Mouse (Mus musculus) embryonic facial prominence, embryonic 12.5 days (tissue): ENCODE data around the gene Gdf3. TPM values are rescaled to one million over a fixed set of nuclear protein-coding genes. Genes with fewer than 3 reads are reported as not detected.

Experiments
- ATAC-seq: fragments of 200-750 bp; cut with Nextera tagmentation; 2 replicates; pipeline ENCODE4 v1.8.0; 2017; ENCODE audit not compliant: insufficient number of reproducible peaks, insufficient read depth, low FRiP score, low TSS enrichment
- H3K27ac ChIP-seq: fragments of 300-500 bp; sonication (generic); 2 replicates; pipeline ENCODE4 v1.5.1; 2016; ENCODE audit warnings: mild to moderate bottlenecking
- H3K27me3 ChIP-seq: fragments of 300-500 bp; sonication (generic); 2 replicates; pipeline ENCODE4 v1.6.1; 2016; ENCODE audit warnings: mild to moderate bottlenecking, moderate library complexity
- H3K36me3 ChIP-seq: fragments of 300-500 bp; sonication (generic); 2 replicates; pipeline ENCODE4 v1.6.1; 2016; ENCODE audit warnings: mild to moderate bottlenecking
- H3K4me1 ChIP-seq: fragments of 300-500 bp; sonication (generic); 2 replicates; pipeline ENCODE4 v1.6.1; 2016
- H3K4me2 ChIP-seq: fragments of 300-500 bp; sonication (generic); replicated peaks from 2 replicates; pipeline ENCODE4 v1.6.1; 2016; ENCODE audit warnings: mild to moderate bottlenecking, moderate library complexity
- H3K4me3 ChIP-seq: fragments of 300-500 bp; sonication (generic); 2 replicates; pipeline ENCODE4 v1.5.1; 2016; ENCODE audit warnings: mild to moderate bottlenecking
- H3K9ac ChIP-seq: fragments of 300-500 bp; sonication (generic); 2 replicates; pipeline ENCODE4 v1.6.1; 2016; ENCODE audit warnings: mild to moderate bottlenecking, moderate library complexity
- H3K9me3 ChIP-seq: fragments of 300-500 bp; sonication (generic); 2 replicates; pipeline ENCODE4 v1.6.1; 2016; ENCODE audit warnings: mild to moderate bottlenecking, moderate library complexity
- WGBS: fragments of 180-500 bp; shearing (Covaris S2); methylation state at CpG from one replicate; pipeline ENCODE4 v1.1.7; 2016; 5-methylcytosine and 5-hydroxymethylcytosine counted together
- polyA plus RNA-seq: library from polyadenylated mRNA; unstranded; fragments of >200 nt; fragmentation: Nextera tagmentation; extraction: Ambion mirVana; gene quantifications from 2 replicates; pipeline ENCODE4 v1.2.1, GENCODE M21; 2016

The Gdf3 gene
- polyA plus RNA-seq, 1 experiment from 2014 or later = not detected

GRCm38 (mm10) chr6:122626110-122626509 lies 16.2 kb upstream of the Gdf3 start, which contains the start of gene Dppa3:
Gene Dppa3, plus strand, starts transcription at chr6:122626410.
- ATAC-seq = no peak
- H3K4me3 ChIP-seq = no peak within 1 kb of the TSS
- no peaks in the 10 kb centered on the region for H3K36me3 ChIP-seq
- WGBS = 90% methylated on average over 8 of the region's 8 CpGs
- H3K4me2 ChIP-seq = no peak within 1 kb of the TSS; the same call in 1 of the 2 replicates
- no peaks in the 10 kb centered on the region for H3K9me3 ChIP-seq
- no peak within 1 kb of the TSS for H3K9ac ChIP-seq
- no peaks in the 10 kb centered on the region for H3K4me1 ChIP-seq
- no peak within 1 kb of the TSS for H3K27ac ChIP-seq
- peaks cover 4% of the 10 kb centered on the region; the same call in 1 of the 2 replicates for H3K27me3 ChIP-seq

- ATAC-seq = no peak
Measured at GRCm38 (mm10) chr6:122625156-122625555, 15.3 kb upstream of the Gdf3 start.

GRCm38 (mm10) chr6:122624480-122624879 lies 14.6 kb upstream of the Gdf3 start:
- Histone ChIP-seq H3K4me2 (no peak overlapping the region), H3K9me3 (no peaks in the 10 kb centered on the region), H3K36me3 (no peaks in the 10 kb centered on the region), H3K4me1 (no peaks in the 10 kb centered on the region), H3K27ac (no peak overlapping the region), H3K4me3 (no peak overlapping the region), H3K9ac (no peak overlapping the region), H3K27me3 (peaks cover 4% of the 10 kb centered on the region; the same call in 1 of the 2 replicates)
- WGBS = 51% methylated on average over 5 of the region's 5 CpGs
- ATAC-seq = no peak

More at GRCm38 (mm10) chr6:122625156-122625555, 15.3 kb upstream of the Gdf3 start:
- no peak overlapping the region for H3K27ac ChIP-seq
- WGBS = 80% methylated on average over 4 of the region's 4 CpGs
- no peaks in the 10 kb centered on the region for H3K4me1 ChIP-seq
- H3K36me3 ChIP-seq = no peaks in the 10 kb centered on the region
- H3K9ac ChIP-seq = no peak overlapping the region
- peaks cover 4% of the 10 kb centered on the region; the same call in 1 of the 2 replicates for H3K27me3 ChIP-seq
- no peaks in the 10 kb centered on the region for H3K9me3 ChIP-seq
- H3K4me2 ChIP-seq = no peak overlapping the region
- no peak overlapping the region for H3K4me3 ChIP-seq

- Histone ChIP-seq H3K9me3 (no peaks in the 10 kb centered on the region), H3K4me3 (no peak overlapping the region), H3K27me3 (no peaks in the 10 kb centered on the region), H3K36me3 (no peaks in the 10 kb centered on the region), H3K4me1 (no peaks in the 10 kb centered on the region), H3K9ac (no peak overlapping the region), H3K27ac (no peak overlapping the region), H3K4me2 (no peak overlapping the region)
- ATAC-seq = no peak
- 85% methylated on average over 6 of the region's 6 CpGs for WGBS
Measured at GRCm38 (mm10) chr6:122621066-122621465, 11.2 kb upstream of the Gdf3 start.

- no peaks in the 10 kb centered on the region for H3K4me1 ChIP-seq
- no peaks in the 10 kb centered on the region for H3K36me3 ChIP-seq
- H3K4me3 ChIP-seq = no peak overlapping the region
- ATAC-seq = no peak
- 48% methylated on average over 3 of the region's 3 CpGs for WGBS
- no peak overlapping the region for H3K4me2 ChIP-seq
- H3K27me3 ChIP-seq = no peaks in the 10 kb centered on the region
- no peaks in the 10 kb centered on the region for H3K9me3 ChIP-seq
- no peak overlapping the region for H3K27ac ChIP-seq
- H3K9ac ChIP-seq = no peak overlapping the region
Measured at GRCm38 (mm10) chr6:122616022-122616421, 6.1 kb upstream of the Gdf3 start.

- Histone ChIP-seq H3K36me3 (no peaks in the 10 kb centered on the region), H3K9me3 (no peaks in the 10 kb centered on the region), H3K4me2 (no peak overlapping the region), H3K27ac (no peak overlapping the region), H3K4me1 (no peaks in the 10 kb centered on the region), H3K9ac (no peak overlapping the region), H3K4me3 (no peak overlapping the region), H3K27me3 (no peaks in the 10 kb centered on the region)
- WGBS = 60% methylated on average over 2 of the region's 2 CpGs
- ATAC-seq = no peak
Measured at GRCm38 (mm10) chr6:122614047-122614446, 4.2 kb upstream of the Gdf3 start.

- Histone ChIP-seq H3K36me3 (no peaks in the 10 kb centered on the region), H3K4me2 (no peak overlapping the region), H3K27me3 (no peaks in the 10 kb centered on the region), H3K9ac (no peak overlapping the region), H3K9me3 (no peaks in the 10 kb centered on the region), H3K4me3 (no peak overlapping the region), H3K4me1 (no peaks in the 10 kb centered on the region), H3K27ac (no peak overlapping the region)
- WGBS = 89% methylated on average over 4 of the region's 4 CpGs
- ATAC-seq = no peak
Measured at GRCm38 (mm10) chr6:122612426-122612825, 2.5 kb upstream of the Gdf3 start.

- 74% methylated on average over 9 of the region's 9 CpGs for WGBS
- H3K4me3 ChIP-seq = no peak overlapping the region
- no peak overlapping the region for H3K27ac ChIP-seq
- no peak overlapping the region for H3K4me2 ChIP-seq
- no peaks in the 10 kb centered on the region for H3K27me3 ChIP-seq
- H3K4me1 ChIP-seq = no peaks in the 10 kb centered on the region
- no peak for ATAC-seq
- H3K9ac ChIP-seq = no peak overlapping the region
- no peaks in the 10 kb centered on the region for H3K36me3 ChIP-seq
- no peaks in the 10 kb centered on the region for H3K9me3 ChIP-seq
Measured at GRCm38 (mm10) chr6:122609377-122609728, 534 bp downstream of the Gdf3 start.

GRCm38 (mm10) chr6:122608434-122609376 lies 1.2 kb downstream of the Gdf3 start:
- Histone ChIP-seq H3K4me1 (no peaks in the 10 kb centered on the region), H3K4me2 (no peak overlapping the region), H3K9ac (no peak overlapping the region), H3K36me3 (no peaks in the 10 kb centered on the region), H3K27ac (no peak overlapping the region), H3K9me3 (no peaks in the 10 kb centered on the region), H3K4me3 (no peak overlapping the region), H3K27me3 (no peaks in the 10 kb centered on the region)
- WGBS = 77% methylated on average over 10 of the region's 10 CpGs
- no peak for ATAC-seq

- H3K9ac ChIP-seq = no peak overlapping the region
- H3K4me3 ChIP-seq = no peak overlapping the region
- no peak overlapping the region for H3K27ac ChIP-seq
- no peak overlapping the region for H3K4me2 ChIP-seq
- H3K27me3 ChIP-seq = no peaks in the 10 kb centered on the region
- no peak for ATAC-seq
- no peaks in the 10 kb centered on the region for H3K4me1 ChIP-seq
- no peaks in the 10 kb centered on the region for H3K36me3 ChIP-seq
- WGBS = 92% methylated on average over 12 of the region's 12 CpGs
- H3K9me3 ChIP-seq = no peaks in the 10 kb centered on the region
Measured at GRCm38 (mm10) chr6:122607700-122608099, 2.2 kb downstream of the Gdf3 start.

- no peaks in the 10 kb centered on the region for H3K4me1 ChIP-seq
- no peak for ATAC-seq
- no peaks in the 10 kb centered on the region for H3K9me3 ChIP-seq
- H3K36me3 ChIP-seq = no peaks in the 10 kb centered on the region
- H3K4me2 ChIP-seq = no peak overlapping the region
- H3K27me3 ChIP-seq = no peaks in the 10 kb centered on the region
- H3K27ac ChIP-seq = no peak overlapping the region
- 93% methylated on average over 11 of the region's 11 CpGs for WGBS
- no peak overlapping the region for H3K4me3 ChIP-seq
- H3K9ac ChIP-seq = no peak overlapping the region
Measured at GRCm38 (mm10) chr6:122606661-122607060, 3.2 kb downstream of the Gdf3 start.

GRCm38 (mm10) chr6:122605483-122605882 lies 4.4 kb downstream of the Gdf3 start:
- no peak for ATAC-seq
- H3K27me3 ChIP-seq = no peaks in the 10 kb centered on the region
- no peak overlapping the region for H3K9ac ChIP-seq
- 91% methylated on average over 8 of the region's 8 CpGs for WGBS
- H3K4me1 ChIP-seq = no peaks in the 10 kb centered on the region
- no peak overlapping the region for H3K4me3 ChIP-seq
- no peak overlapping the region for H3K27ac ChIP-seq
- no peaks in the 10 kb centered on the region for H3K9me3 ChIP-seq
- H3K4me2 ChIP-seq = no peak overlapping the region
- no peaks in the 10 kb centered on the region for H3K36me3 ChIP-seq
